Comparison of ENCODE assay signal across 27 mouse cellular contexts in genomic region chr13:57291737-57292490, GRCm38 (mm10).
DNase-seq lines count a peak whose midpoint lies in the region; ATAC-seq and TF ChIP-seq lines count a peak whose summit lies in the region.
"Had no signal": no experiment of that assay in that cellular context is flagged by ENCODE, and none has a peak within 500 bp of the region (broad histone marks: within the 10 kb centered on the region; RNA-seq: fewer than 3 reads in every experiment).

No protein-coding gene starts in this region.

- TF ChIP-seq CTCF in midbrain, postnatal 0 days (IDR thresholded peaks at IDR 0.05) = no peak

- H3K4me2 ChIP-seq in midbrain, postnatal 0 days (ENCODE audit: low read depth, low read length, poor library complexity, severe bottlenecking) = no peak overlapping the region
- no peak overlapping the region for H3K4me2 ChIP-seq in midbrain, embryonic 13.5 days (replicated peaks)
- H3K4me2 ChIP-seq: heart, embryonic 15.5 days; hindbrain, embryonic 12.5 days; liver, embryonic 12.5 days; midbrain, embryonic 11.5 days; neural tube, embryonic 13.5 days had no signal

- no peak for ATAC-seq in midbrain, postnatal 0 days (ENCODE audit: low FRiP score)
- ATAC-seq in midbrain, embryonic 13.5 days = no peak
- ATAC-seq: forebrain, embryonic 16.5 days; inflammation-experienced regulatory T-cells, adult 6 months; liver, embryonic 12.5 days; liver, postnatal 0 days had no signal

- DNase-seq in cerebellum, postnatal 10 days = peak; percentile 74 to 85
- DNase-seq in cerebellum, adult 18-20 months = no peak
- DNase-seq in heart, adult 11 months = peak; percentile 44
- no peak for DNase-seq in heart, adult 8-10 months (ENCODE audit: low spot score)
- DNase-seq in midbrain, postnatal 0 days (ENCODE audit: low spot score) = peak; percentile 75
- no peak for DNase-seq in right cerebral cortex, postnatal 10 days (ENCODE audit: low spot score in 2 of 2)
- DNase-seq: adrenal gland, adult 8-10 months; embryo, embryonic 11 days; kidney, adult 11 months; kidney, postnatal 14 days; liver, postnatal 0 days; lung, postnatal 36 days; spleen, adult 18-20 months; thymus, adult 18-20 months; thymus, postnatal 25 days had no signal

- no peaks in the 10 kb centered on the region for H3K36me3 ChIP-seq in midbrain, postnatal 0 days (ENCODE audit: insufficient read depth, low read length)
- H3K36me3 ChIP-seq in midbrain, embryonic 13.5 days = no peaks in the 10 kb centered on the region
- H3K36me3 ChIP-seq: G1E; heart, embryonic 10.5 days; heart, embryonic 15.5 days; hindbrain, embryonic 12.5 days; liver, embryonic 12.5 days; neural tube, embryonic 13.5 days had no signal

- H3K27me3 ChIP-seq in midbrain, postnatal 0 days (ENCODE audit: insufficient read depth, low read length) = no peaks in the 10 kb centered on the region
- H3K27me3 ChIP-seq in midbrain, embryonic 13.5 days = no peaks in the 10 kb centered on the region
- H3K27me3 ChIP-seq: heart, embryonic 15.5 days; hindbrain, embryonic 12.5 days; liver, embryonic 12.5 days; neural tube, embryonic 13.5 days had no signal

- no peaks in the 10 kb centered on the region for H3K9me3 ChIP-seq in midbrain, postnatal 0 days (ENCODE audit: low read length)
- no peaks in the 10 kb centered on the region for H3K9me3 ChIP-seq in midbrain, embryonic 13.5 days
- H3K9me3 ChIP-seq: heart, embryonic 10.5 days; heart, embryonic 15.5 days; hindbrain, embryonic 12.5 days; liver, embryonic 12.5 days; neural tube, embryonic 13.5 days had no signal

- H3K9ac ChIP-seq in midbrain, postnatal 0 days (replicated peaks; ENCODE audit: low read length, poor library complexity, severe bottlenecking) = no peak overlapping the region
- H3K9ac ChIP-seq in midbrain, embryonic 13.5 days (replicated peaks) = no peak overlapping the region
- H3K9ac ChIP-seq: heart, embryonic 15.5 days; hindbrain, embryonic 12.5 days; liver, embryonic 12.5 days; liver, postnatal 0 days; neural tube, embryonic 13.5 days had no signal

- no peaks in the 10 kb centered on the region for H3K4me1 ChIP-seq in midbrain, postnatal 0 days (ENCODE audit: insufficient read depth, low read length)
- H3K4me1 ChIP-seq in midbrain, embryonic 13.5 days (replicated peaks) = no peaks in the 10 kb centered on the region
- H3K4me1 ChIP-seq: heart, embryonic 10.5 days; heart, embryonic 15.5 days; hindbrain, embryonic 12.5 days; liver, embryonic 12.5 days; neural tube, embryonic 13.5 days had no signal

- H3K27ac ChIP-seq in midbrain, postnatal 0 days (ENCODE audit: low read depth, low read length) = no peak overlapping the region
- H3K27ac ChIP-seq in midbrain, embryonic 13.5 days = no peak overlapping the region
- H3K27ac ChIP-seq: heart, embryonic 10.5 days; heart, embryonic 15.5 days; hindbrain, embryonic 12.5 days; left cerebral cortex, adult 2 months; liver, embryonic 12.5 days; neural tube, embryonic 13.5 days; stomach, postnatal 0 days had no signal

- WGBS in midbrain, postnatal 0 days = 79% methylated on average over 9 of the region's 9 CpGs
- WGBS in midbrain, embryonic 13.5 days = 86% methylated on average over 9 of the region's 9 CpGs

- no peak overlapping the region for H3K4me3 ChIP-seq in midbrain, postnatal 0 days (ENCODE audit: low read depth, low read length)
- H3K4me3 ChIP-seq in midbrain, embryonic 13.5 days (replicated peaks) = no peak overlapping the region
- H3K4me3 ChIP-seq: heart, embryonic 10.5 days; heart, embryonic 15.5 days; hindbrain, embryonic 12.5 days; left cerebral cortex, adult 2 months; liver, embryonic 12.5 days; neural tube, embryonic 13.5 days had no signal

Comparison
In these comparisons a context has a peak if more than half of its experiments do, and no peak if none do; other contexts are left out.
1. DNase-seq: peak in cerebellum, postnatal 10 days (2 of 2), heart, adult 11 months (single experiment) and midbrain, postnatal 0 days (single experiment); none in cerebellum, adult 18-20 months (0 of 2), heart, adult 8-10 months (single experiment) and right cerebral cortex, postnatal 10 days (0 of 2).